Mouse (Mus musculus) forebrain, embryonic 11.5 days (tissue): ENCODE data around the gene Bach2. TPM values are rescaled to one million over a fixed set of nuclear protein-coding genes. Genes with fewer than 3 reads are reported as not detected.
A peak's percentile ranks its signal among the peaks of the same experiment; 100 is the strongest.

ENCODE experiments used
- ATAC-seq: fragments of 200-750 bp; cut with Nextera tagmentation; replicated peaks from 2 replicates; pipeline ENCODE4 v1.8.0; 2017; ENCODE audit warnings: moderate TSS enrichment; ENCODE audit not compliant: low FRiP score
- DNase-seq: peaks from one replicate; pipeline ENCODE4 v3.0.0-alpha.2; 2017; ENCODE audit warnings: low spot score
- H3K27ac ChIP-seq: fragments of 300-500 bp; sonication (generic); 2 replicates; pipeline ENCODE4 v1.5.1; 2014; ENCODE audit warnings: low read depth, low read length
- H3K27me3 ChIP-seq: fragments of 300-500 bp; sonication (generic); 2 replicates; pipeline ENCODE4 v1.6.1; 2014; ENCODE audit warnings: mild to moderate bottlenecking, low read length, mixed read lengths; ENCODE audit not compliant: control insufficient read depth, insufficient read depth
- H3K36me3 ChIP-seq: fragments of 300-500 bp; sonication (generic); 2 replicates; pipeline ENCODE4 v1.6.1; 2014; ENCODE audit warnings: mild to moderate bottlenecking, low read length, moderate library complexity, mixed read lengths; ENCODE audit not compliant: control insufficient read depth, insufficient read depth
- H3K4me1 ChIP-seq: fragments of 300-500 bp; sonication (generic); replicated peaks from 2 replicates; pipeline ENCODE4 v1.6.1; 2014; ENCODE audit warnings: low read length, mixed read lengths; ENCODE audit not compliant: control insufficient read depth, insufficient read depth
- H3K4me2 ChIP-seq: fragments of 300-500 bp; sonication (generic); 2 replicates; pipeline ENCODE4 v1.6.1; 2014; ENCODE audit warnings: low read depth, mild to moderate bottlenecking, low read length, moderate library complexity, mixed read lengths; ENCODE audit not compliant: severe bottlenecking
- H3K4me3 ChIP-seq: fragments of 300-500 bp; sonication (generic); 2 replicates; pipeline ENCODE4 v1.5.1; 2014; ENCODE audit warnings: low read depth, low read length
- H3K9ac ChIP-seq: fragments of 300-500 bp; sonication (generic); 2 replicates; pipeline ENCODE4 v1.6.1; 2014; ENCODE audit warnings: low read length
- H3K9me3 ChIP-seq: fragments of 300-500 bp; sonication (generic); 2 replicates; pipeline ENCODE4 v1.6.1; 2016; ENCODE audit warnings: low read length, mixed read lengths; ENCODE audit not compliant: control insufficient read depth
- WGBS: fragments of 180-500 bp; shearing (Covaris S2); extraction: QIAGEN DNeasy Blood & Tissue Kit; methylation state at CpG from one replicate; pipeline ENCODE4 v1.1.7; 2014; 5-methylcytosine and 5-hydroxymethylcytosine counted together
- polyA plus RNA-seq: library from polyadenylated mRNA; unstranded; fragments of >200 nt; fragmentation: Nextera tagmentation; extraction: Ambion mirVana; gene quantifications from 2 replicates; pipeline ENCODE4 v1.2.1, GENCODE M21; 2014

The Bach2 gene
- polyA plus RNA-seq, 1 experiment from 2014 or later = 16.2 TPM

DNA sequence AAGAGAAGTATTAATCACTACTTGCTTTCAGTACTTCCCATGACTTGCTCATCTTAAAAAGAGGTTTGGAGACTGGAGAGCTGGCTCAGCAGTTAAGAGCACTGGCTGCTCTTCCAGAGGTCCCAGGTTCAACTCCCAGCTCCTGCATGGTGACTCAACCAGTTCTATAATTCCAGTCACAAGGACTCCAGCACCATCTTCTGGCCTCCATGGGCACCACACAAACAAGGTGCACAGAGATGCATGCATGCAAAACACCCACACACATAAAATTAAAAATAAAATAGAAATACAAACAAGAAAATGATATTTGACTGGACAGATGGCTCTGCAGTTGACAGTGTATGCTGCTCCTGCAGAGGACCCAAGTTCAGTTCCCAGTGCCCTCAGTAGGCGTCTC is 336.0 kb downstream of the Bach2 start:
- H3K9ac ChIP-seq = no peak overlapping the region
- DNase-seq (no peak), ATAC-seq (no peak)
- no peak overlapping the region for H3K27ac ChIP-seq
- peaks cover 8% of the 10 kb centered on the region; the same call in 1 of the 2 replicates for H3K4me1 ChIP-seq
- H3K4me2 ChIP-seq = no peak overlapping the region
- H3K36me3 ChIP-seq = no peaks in the 10 kb centered on the region
- no peak overlapping the region for H3K4me3 ChIP-seq
- H3K27me3 ChIP-seq = no peaks in the 10 kb centered on the region
- no peaks in the 10 kb centered on the region for H3K9me3 ChIP-seq
- 83% methylated on average over 1 of the region's 1 CpGs for WGBS

DNA sequence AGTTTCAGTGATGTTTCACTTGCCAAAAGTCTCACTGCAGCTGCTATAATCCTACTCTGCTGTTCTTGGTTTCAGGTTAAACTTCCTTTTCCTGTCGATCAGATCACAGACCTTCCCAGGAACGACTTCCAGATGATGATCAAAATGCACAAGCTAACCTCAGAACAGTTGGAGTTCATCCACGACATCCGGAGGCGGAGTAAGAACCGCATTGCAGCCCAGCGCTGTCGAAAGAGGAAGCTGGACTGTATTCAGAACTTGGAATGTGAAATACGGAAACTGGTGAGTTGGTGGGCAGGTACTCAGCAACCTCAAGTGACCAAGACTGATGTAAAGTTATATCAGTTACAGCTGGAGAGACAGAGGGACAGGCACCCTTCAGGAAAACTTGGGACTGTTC is 336.6 kb downstream of the Bach2 start:
- ATAC-seq (no peak), DNase-seq (no peak)
- WGBS = 82% methylated on average over 9 of the region's 9 CpGs
- Histone ChIP-seq H3K9ac (no peak overlapping the region), H3K27me3 (no peaks in the 10 kb centered on the region), H3K36me3 (no peaks in the 10 kb centered on the region), H3K9me3 (no peaks in the 10 kb centered on the region), H3K4me2 (no peak overlapping the region), H3K4me3 (no peak overlapping the region), H3K27ac (no peak overlapping the region), H3K4me1 (peaks cover 8% of the 10 kb centered on the region; the same call in 1 of the 2 replicates)

DNA sequence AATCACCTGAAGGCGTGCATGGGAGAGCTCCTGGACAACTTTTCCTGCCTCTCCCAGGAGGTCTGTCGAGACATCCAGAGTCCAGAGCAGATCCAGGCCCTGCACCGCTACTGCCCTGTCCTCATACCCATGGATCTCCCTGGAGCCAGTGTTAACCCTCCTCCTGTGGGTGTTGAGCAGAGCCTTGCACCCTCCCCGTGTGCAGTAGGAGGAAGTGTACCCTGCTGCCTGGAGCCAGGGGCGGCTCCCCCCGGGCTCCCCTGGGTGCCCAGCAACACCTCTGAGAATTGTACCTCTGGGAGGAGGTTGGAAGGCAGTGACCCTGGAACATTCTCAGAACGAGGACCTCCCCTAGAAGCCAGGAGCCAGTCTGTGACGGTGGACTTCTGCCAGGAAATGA is 341.2 kb downstream of the Bach2 start:
- H3K9me3 ChIP-seq = no peaks in the 10 kb centered on the region
- H3K27ac ChIP-seq = no peak overlapping the region
- WGBS = 90% methylated on average over 8 of the region's 8 CpGs
- no peaks in the 10 kb centered on the region for H3K27me3 ChIP-seq
- ATAC-seq (no peak), DNase-seq (no peak)
- no peak overlapping the region for H3K9ac ChIP-seq
- no peak overlapping the region for H3K4me3 ChIP-seq
- no peak overlapping the region for H3K4me2 ChIP-seq
- H3K4me1 ChIP-seq = 0 out of 2 replicates have a peak, but pooled peaks cover 4% of the 10 kb centered on the region
- H3K36me3 ChIP-seq = no peaks in the 10 kb centered on the region

DNA sequence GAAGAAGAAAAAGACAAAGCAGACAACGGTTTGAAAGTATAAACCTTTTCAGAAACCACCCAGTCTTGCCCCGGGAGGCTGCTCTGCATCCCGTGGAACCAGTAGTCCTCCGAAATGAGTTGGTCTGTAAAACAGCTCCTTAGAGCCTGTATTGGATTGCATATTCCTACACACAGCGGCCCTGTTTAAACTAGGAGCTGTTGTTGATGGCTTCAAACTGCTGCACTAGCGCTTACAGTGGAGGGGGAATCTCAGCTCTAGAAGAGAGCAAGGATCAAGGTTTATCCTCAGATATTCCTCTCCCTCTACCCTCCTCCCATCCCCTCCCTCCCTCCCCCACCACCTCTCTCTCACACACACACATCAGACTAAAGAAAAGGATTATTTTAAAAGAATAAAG is 345.6 kb downstream of the Bach2 start:
- Histone ChIP-seq H3K9ac (no peak overlapping the region), H3K27ac (no peak overlapping the region), H3K4me3 (no peak overlapping the region), H3K9me3 (no peaks in the 10 kb centered on the region), H3K4me1 (0 out of 2 replicates have a peak, but pooled peaks cover 4% of the 10 kb centered on the region), H3K36me3 (no peaks in the 10 kb centered on the region), H3K4me2 (no peak overlapping the region), H3K27me3 (no peaks in the 10 kb centered on the region)
- ATAC-seq (no peak), DNase-seq (no peak)
- 71% methylated on average over 6 of the region's 6 CpGs for WGBS

DNA sequence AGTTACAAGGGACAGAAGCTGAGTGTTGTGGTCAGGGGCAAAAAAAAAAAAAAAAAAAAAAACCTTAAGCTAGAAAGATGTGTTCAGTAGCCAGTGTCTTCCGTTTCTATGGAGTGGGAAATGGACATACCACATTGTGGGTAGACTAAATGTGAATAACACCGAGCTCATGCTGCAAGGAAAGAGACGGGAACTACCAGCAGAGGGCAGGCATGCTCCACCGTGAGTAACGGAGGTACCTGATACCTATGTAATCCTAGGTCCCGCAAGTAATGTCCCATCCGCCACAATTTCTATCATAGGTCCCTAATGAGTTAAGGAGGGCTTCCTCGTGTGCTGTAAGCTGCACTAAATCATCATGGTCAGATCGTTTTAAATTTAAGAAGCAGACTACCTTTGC is 348.0 kb downstream of the Bach2 start:
- WGBS = 12% methylated on average over 9 of the region's 9 CpGs

DNA sequence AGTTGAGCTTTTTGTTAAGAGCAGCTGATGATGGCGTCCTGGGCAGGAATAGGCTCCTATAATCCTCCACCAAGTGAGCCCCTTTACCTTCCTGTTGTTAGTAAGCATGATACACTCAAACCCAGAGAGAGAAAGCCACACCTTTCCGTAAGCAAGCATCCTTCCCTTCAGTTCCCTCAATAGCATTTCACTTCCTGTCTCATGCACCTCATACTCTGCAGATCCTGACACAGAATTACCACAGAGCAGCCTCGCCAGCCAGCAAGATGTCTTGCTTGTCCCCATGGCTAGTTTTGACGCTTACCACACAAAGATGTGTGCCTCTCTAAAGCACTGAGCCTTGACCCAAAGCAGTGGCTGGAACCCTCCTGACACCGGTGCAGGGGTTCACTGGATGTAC is 348.9 kb downstream of the Bach2 start:
- H3K27ac ChIP-seq = no peak overlapping the region
- H3K9ac ChIP-seq = no peak overlapping the region
- no peaks in the 10 kb centered on the region for H3K9me3 ChIP-seq
- DNase-seq = no peak
- no peaks in the 10 kb centered on the region for H3K27me3 ChIP-seq
- H3K4me3 ChIP-seq = no peak overlapping the region
- H3K4me1 ChIP-seq = no peaks in the 10 kb centered on the region
- 87% methylated on average over 5 of the region's 5 CpGs for WGBS
- no peak overlapping the region for H3K4me2 ChIP-seq
- no peaks in the 10 kb centered on the region for H3K36me3 ChIP-seq
- ATAC-seq = no peak

More for the DNA sequence above, 348.0 kb downstream of the Bach2 start:
- ATAC-seq = no peak
- Histone ChIP-seq H3K4me3 (no peak overlapping the region), H3K9ac (no peak overlapping the region), H3K27ac (no peak overlapping the region), H3K27me3 (no peaks in the 10 kb centered on the region), H3K4me1 (0 out of 2 replicates have a peak, but pooled peaks cover 4% of the 10 kb centered on the region), H3K36me3 (no peaks in the 10 kb centered on the region), H3K4me2 (no peak overlapping the region), H3K9me3 (no peaks in the 10 kb centered on the region)
- peak; percentile 75 for DNase-seq

DNA sequence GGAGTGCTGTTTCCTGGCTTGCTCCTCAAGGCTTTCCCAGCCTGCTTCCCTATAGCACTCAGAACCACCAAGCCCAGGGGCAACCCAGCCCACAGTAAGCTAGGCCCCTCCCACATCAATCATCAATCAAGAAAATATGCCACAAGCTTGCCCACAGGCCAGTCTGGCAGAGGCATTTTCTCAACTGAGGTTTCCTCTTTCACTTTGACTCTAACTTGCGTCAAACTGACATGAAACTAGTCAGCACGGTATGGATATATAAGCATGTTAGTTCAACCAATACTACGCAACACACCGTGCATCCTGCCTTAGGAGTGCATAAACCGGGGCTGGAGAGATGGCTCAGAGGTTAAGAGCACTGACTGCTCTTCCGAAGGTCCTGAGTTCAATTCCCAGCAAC is 349.6 kb downstream of the Bach2 start:
- Histone ChIP-seq H3K4me2 (no peak overlapping the region), H3K27ac (no peak overlapping the region), H3K36me3 (no peaks in the 10 kb centered on the region), H3K4me3 (no peak overlapping the region), H3K9me3 (no peaks in the 10 kb centered on the region), H3K4me1 (no peaks in the 10 kb centered on the region), H3K27me3 (no peaks in the 10 kb centered on the region), H3K9ac (no peak overlapping the region)
- ATAC-seq (no peak), DNase-seq (no peak)
- WGBS = 90% methylated on average over 6 of the region's 6 CpGs

DNA sequence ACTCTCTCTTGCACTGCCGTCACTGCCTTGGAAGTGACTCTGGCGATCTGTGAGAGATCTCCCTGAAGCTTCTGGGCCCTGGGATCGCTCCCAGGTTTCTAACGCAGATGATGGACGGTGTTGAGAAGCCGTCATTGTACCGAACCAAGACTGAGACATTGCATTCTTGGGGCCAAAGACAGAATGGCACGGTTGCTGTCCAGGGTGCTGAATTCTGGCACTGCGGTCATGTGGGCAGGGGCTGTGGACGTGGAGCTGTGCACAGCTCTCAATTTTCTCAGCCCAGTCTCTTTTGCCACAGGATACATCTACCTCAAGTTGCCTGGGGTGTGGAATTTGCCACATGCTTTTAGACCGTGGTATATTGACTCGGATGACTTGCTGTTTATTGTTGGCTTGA is 362.5 kb downstream of the Bach2 start:
- Histone ChIP-seq H3K27me3 (no peaks in the 10 kb centered on the region), H3K9ac (no peak overlapping the region), H3K4me1 (no peaks in the 10 kb centered on the region), H3K4me2 (no peak overlapping the region), H3K9me3 (no peaks in the 10 kb centered on the region), H3K4me3 (no peak overlapping the region), H3K36me3 (no peaks in the 10 kb centered on the region), H3K27ac (no peak overlapping the region)
- ATAC-seq (no peak), DNase-seq (peak; percentile 85)
- 27% methylated on average over 12 of the region's 12 CpGs for WGBS

DNA sequence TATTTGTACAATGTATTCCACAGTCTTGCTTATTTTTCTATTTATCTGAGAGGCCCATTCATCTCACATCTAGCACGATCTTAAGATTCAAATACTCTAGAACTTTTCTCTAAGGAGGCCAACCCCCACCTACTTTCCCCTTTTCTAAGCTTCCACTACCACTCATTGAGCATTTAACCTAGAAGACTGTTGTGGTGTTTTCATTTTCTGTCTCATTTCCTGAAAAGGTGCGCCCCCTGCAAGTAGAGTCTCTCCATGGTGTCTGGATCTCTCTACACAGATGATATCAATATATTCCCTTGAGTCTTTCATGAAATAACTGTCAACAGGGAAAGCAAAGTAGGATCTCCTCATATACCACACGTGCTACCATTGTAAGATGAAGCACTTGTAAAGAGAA is 364.1 kb downstream of the Bach2 start, which contains the start of gene Gja10:
Gene Gja10 (minus strand): TSS at position 101 of the 400 bp plus-strand sequence.
- Histone ChIP-seq H3K4me3 (no peak within 1 kb of the TSS), H3K9ac (no peak within 1 kb of the TSS), H3K36me3 (no peaks in the 10 kb centered on the region), H3K27ac (no peak within 1 kb of the TSS), H3K9me3 (no peaks in the 10 kb centered on the region), H3K4me1 (no peaks in the 10 kb centered on the region), H3K27me3 (no peaks in the 10 kb centered on the region), H3K4me2 (no peak within 1 kb of the TSS)
- no peak for DNase-seq
- no peak for ATAC-seq
- 71% methylated on average over 3 of the region's 3 CpGs for WGBS
